Mouse (Mus musculus): ENCODE data around the gene Lcmt1. TPM values are rescaled to one million over a fixed set of nuclear protein-coding genes. Genes with fewer than 3 reads are reported as not detected.
A peak's percentile ranks its signal among the peaks of the same experiment; 100 is the strongest.

Gene Lcmt1
- 87.9 and 89.4 TPM in 2 replicates for polyA plus RNA-seq (2012; rRNA removed)

DNA sequence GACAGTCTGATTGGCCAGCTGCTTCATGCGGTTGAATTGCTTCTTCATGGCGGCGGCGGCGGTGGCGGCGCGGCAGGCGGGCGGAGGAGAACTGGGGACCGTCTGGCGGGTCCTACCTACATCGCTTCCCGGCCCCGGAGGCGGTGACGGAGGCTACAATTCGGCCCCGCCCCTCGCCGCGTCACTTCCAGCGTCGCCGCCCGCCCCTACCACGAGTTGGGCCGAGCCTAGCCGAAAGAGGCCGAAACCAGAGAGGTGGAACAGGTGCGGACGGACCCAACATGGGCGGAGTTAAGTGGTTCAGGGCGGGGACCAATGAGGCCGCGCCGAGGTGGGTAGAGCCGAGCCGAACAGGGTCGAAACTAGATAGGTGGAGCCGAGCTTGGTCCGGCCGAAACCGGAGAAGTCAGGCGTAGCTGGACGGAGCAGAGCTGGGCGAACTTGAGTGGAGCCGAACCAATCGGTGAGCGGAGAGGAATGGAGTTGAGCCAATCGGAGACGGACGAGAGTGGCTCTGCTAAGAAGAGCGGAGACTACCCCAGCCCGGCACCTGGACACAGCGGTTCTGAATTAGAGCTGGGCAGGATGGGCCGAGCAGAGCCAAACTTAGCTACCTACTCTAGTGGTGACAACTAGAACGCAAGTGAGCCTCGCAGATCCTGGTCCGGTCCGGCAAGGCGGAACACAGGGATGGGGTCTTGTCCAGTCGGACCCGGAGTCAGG is at the start of gene Lcmt1, which contains the start of gene Arhgap17:
TSS of gene Lcmt1 (plus strand) at position 26 of the 723 bp plus-strand sequence.
TSS of gene Arhgap17 (minus strand) at position 157 of the 723 bp plus-strand sequence.
- DNase-seq (ENCODE audit: extremely low spot score in 1 of 2, low spot score in 1 of 2), result peak; percentile 90 to 96

GRCm38 (mm10) chr7:123322452-123323121 is 47.0 kb upstream of the Lcmt1 start:
- DNase-seq (ENCODE audit: extremely low spot score in 1 of 2, low spot score in 1 of 2), result no peak

- no peak for DNase-seq (ENCODE audit: extremely low spot score in 1 of 2, low spot score in 1 of 2)
Measured at GRCm38 (mm10) chr7:123323388-123323787, 46.2 kb upstream of the Lcmt1 start.

GRCm38 (mm10) chr7:123324105-123324504 is 45.5 kb upstream of the Lcmt1 start:
- no peak for DNase-seq (ENCODE audit: extremely low spot score in 1 of 2, low spot score in 1 of 2)

GRCm38 (mm10) chr7:123326062-123326461 is 43.5 kb upstream of the Lcmt1 start:
- DNase-seq (ENCODE audit: extremely low spot score in 1 of 2, low spot score in 1 of 2), result no peak

DNA sequence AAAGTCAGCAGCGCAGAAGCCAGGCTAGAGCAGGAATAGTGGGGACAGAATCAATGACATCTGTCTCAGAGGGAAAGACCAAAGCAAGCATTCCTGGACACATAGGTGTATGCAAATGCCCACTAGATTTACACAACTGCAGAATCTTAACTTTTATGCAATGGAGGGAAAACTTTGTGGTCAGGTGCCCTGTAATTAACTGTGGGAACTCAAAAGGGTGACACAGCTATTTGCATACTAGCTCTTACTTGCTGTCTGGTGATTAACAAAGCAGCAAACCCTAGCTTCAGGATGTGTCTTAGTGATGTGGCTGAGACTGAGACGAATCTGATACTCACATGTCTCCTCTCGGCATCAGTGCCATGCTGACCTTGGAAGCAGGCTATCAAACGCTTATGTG is 42.7 kb upstream of the Lcmt1 start:
- DNase-seq (ENCODE audit: extremely low spot score in 1 of 2, low spot score in 1 of 2), result no peak

GRCm38 (mm10) chr7:123327909-123328308 is 41.7 kb upstream of the Lcmt1 start:
- DNase-seq (ENCODE audit: extremely low spot score in 1 of 2, low spot score in 1 of 2), result peak in 1 of 2 experiments; percentile 42

DNA sequence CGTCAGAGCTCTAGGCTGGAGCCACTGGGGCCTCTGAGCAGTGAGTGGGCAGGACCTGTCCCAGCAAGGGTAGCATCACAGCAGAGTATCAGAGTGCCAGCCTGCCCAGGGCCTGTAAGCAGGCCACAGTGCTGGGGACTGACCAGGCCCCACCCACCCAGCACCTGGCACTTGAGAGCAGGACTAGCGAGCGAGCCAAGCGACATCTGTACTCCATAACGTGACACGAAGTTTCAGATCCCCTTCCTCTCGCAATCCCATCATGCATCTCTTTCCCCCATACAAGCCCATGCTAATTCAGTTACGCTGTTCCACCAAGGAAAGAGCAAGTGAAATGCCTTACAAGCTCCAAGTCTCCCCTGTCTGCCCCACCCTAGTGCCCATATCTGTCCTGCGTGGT is 39.1 kb upstream of the Lcmt1 start:
- no peak for DNase-seq (ENCODE audit: extremely low spot score in 1 of 2, low spot score in 1 of 2)

DNA sequence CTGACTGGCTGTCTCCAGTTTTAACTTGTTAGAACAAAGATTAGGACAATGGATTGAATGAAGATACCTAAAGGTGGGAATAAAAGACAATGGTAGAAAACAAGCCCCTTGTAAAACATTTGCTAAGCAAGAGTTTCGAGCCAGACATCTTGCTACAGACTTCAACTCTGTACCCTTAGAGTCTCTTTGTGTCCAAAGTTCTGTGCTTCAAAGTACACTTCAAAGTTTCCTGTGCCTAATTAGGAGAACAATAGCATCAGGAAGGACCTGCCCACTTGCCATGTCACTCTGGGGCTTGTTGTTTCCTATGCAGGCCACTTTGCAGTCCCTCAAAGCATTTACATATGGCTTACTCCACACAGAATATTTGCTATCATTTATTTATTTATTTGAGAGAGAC is 33.3 kb upstream of the Lcmt1 start:
- no peak for DNase-seq (ENCODE audit: extremely low spot score in 1 of 2, low spot score in 1 of 2)

DNA sequence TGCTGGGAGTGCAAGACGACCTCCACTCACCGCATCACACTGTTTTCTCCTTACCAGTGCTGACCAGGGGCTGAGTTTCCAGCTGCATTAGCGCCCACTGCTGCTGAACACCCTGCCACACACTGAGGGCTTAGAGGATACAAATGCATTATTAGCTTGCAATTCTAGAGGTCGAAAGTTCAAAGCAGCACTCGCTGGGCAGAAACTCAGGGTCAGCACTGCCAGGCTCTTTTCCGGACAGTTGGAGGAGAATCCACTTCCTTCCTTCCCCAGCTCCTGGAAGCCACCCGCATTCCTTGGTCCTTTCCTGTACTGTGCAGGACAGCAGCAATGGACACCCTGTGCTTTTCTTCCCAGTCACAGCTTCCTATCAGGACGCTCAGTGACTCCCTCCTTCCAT is 31.2 kb upstream of the Lcmt1 start:
- DNase-seq (ENCODE audit: extremely low spot score in 1 of 2, low spot score in 1 of 2), result no peak

DNA sequence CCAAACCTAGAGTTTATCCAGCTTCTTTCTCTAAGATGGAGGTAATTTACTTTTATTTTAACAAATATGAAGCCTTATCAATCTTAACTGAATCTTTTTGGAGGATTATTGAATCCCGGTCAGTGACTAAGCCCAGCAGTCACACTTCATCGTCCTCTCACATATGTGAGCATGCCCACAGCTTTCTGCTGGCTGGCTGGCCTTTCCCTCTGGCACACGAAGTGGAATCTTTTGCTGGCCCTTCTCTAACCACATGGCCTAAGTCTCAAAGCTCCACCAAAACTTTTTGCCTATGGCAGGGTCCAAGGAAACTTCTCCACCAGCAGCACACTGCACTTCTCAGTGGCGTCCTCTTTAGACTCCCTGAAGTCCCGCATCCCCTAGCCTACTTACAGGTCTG is 27.7 kb upstream of the Lcmt1 start:
- DNase-seq (ENCODE audit: extremely low spot score in 1 of 2, low spot score in 1 of 2), result no peak

GRCm38 (mm10) chr7:123344079-123344780 is 25.4 kb upstream of the Lcmt1 start:
- no peak for DNase-seq (ENCODE audit: extremely low spot score in 1 of 2, low spot score in 1 of 2)

DNA sequence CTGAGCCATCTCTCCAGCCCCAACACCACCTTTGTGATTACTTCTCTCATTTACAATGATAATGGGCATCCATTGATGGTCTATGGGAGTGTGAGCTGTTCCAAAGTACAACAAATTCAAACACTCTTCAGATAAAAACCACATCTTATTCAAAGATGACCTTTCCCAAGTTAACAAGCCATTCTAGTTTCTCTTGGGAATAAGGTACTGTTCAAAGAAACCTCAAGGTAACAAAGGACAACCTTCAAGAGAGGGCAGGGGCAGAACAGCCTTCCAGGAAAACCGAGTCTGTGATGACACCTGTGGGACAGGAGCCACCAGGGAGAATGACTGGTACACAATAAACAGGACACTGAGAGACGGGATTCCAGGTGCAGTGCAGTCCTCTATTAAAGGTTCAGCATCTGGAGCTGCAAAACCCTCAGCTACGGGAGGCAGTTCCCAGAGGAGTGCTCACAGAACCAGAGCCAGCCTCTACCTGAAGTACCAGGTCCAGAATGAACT is 24.5 kb upstream of the Lcmt1 start:
- DNase-seq (ENCODE audit: extremely low spot score in 1 of 2, low spot score in 1 of 2), result no peak

DNA sequence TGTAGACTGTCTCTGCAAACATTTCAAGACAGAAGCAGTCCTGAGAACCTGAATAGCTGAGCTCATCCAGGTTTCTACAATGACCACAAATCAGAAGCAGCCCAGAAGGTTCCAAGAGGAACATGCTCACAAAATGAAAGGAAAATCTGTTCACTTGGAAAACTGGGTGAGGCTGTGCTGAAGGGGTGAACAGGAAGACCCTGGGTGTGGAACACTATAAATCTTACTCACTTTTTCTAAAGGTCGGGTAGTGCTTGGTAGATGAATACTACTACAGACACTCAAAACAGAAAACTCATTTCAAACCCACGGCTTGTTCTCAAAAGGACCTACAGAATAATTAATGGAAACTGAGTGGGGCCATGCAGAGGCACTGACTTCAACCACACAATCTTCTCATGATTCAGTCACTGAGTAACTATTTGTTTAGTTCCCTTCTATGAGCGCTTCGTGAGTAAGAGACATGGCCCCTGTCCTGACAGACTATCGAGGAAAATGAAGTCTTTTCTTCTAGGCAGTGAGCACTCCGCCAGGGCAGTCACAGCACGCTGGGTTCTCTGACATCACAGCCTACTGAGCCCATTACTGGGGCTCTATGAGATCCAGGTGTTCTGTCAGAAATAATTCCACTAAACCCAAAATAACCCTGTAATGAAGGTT is 22.8 kb upstream of the Lcmt1 start:
- DNase-seq (ENCODE audit: extremely low spot score in 1 of 2, low spot score in 1 of 2), result no peak

- DNase-seq (ENCODE audit: extremely low spot score in 1 of 2, low spot score in 1 of 2), result no peak
Measured at GRCm38 (mm10) chr7:123349813-123350212, 19.8 kb upstream of the Lcmt1 start.

DNA sequence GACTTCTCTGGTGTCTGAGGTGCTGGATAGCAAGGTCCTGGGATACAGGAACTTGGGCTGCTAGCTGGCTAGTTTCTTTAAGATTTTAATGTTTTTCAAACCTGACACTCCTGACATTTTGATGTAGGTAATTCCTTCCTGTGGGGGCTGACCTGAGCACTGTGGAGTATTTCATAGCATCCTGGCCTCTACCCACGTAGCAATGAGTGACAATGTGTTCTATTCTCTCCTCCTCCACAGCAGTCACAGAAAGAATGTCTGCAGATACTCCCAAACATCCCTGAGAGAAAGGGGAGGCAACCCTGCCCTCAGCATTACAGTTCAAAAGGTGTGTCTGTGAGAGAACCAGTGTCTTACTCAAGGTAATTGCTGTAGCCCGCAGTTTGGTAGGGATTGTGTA is 19.3 kb upstream of the Lcmt1 start:
- peak in 1 of 2 experiments; percentile 23 for DNase-seq (ENCODE audit: extremely low spot score in 1 of 2, low spot score in 1 of 2)

DNA sequence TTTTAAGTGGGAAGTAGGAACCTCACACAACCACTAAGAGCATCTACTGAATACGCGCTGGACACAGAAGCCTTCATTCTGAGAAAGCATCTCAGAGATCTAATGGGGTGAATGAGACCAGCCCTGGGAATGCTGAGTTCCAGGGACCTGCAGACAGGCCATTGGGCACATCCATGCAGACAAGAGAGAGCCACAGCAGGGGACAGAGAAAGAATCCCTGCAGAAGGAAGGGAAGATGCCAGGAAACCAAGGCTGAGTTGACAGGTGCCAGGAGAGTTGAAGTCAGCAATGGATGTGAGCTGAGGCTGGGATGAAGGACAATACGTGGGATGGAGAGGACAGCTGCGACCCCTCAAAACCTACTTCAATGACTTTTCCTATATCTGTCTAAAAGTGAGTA is 16.5 kb upstream of the Lcmt1 start:
- no peak for DNase-seq (ENCODE audit: extremely low spot score in 1 of 2, low spot score in 1 of 2)

DNA sequence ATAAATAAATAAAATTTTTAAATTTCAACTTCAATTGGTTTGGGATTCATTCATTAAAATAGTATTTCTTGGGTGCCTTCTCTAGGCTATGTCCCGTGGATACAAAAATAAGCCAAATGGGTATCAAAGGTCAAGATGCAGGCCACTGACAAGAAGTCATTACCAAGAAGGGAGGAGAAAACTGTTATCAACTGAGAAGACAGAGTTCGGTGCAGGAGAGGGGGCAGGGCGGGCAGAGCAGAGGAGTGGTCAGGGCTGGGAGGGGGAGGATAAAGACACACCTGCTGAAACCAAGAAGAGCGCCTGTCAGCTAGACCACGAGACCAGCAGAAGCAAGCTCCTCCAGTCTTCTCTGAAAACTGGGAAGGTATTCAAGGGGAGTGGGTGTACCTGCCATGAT is 15.7 kb upstream of the Lcmt1 start:
- DNase-seq (ENCODE audit: extremely low spot score in 1 of 2, low spot score in 1 of 2), result no peak

GRCm38 (mm10) chr7:123354392-123354791 is 15.2 kb upstream of the Lcmt1 start:
- no peak for DNase-seq (ENCODE audit: extremely low spot score in 1 of 2, low spot score in 1 of 2)

DNA sequence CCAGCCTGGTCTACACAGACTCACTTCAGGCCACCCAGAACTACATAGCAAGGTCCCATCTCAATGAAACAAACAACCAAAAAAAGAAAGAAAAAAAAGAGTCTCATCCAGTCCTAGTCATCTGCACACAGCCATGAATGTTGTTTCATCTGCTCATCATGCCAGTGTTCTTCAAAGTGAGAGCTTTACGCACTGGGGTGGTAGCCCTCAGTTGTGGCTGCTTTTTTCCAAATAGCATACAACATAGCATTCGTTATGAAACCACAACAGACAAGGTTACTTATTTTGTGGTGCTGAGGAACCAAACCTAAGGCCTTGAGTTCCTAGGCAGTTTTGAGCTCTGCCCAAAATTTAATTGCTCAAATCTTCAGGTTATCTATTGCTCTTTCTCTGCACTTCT is 14.7 kb upstream of the Lcmt1 start:
- DNase-seq (ENCODE audit: extremely low spot score in 1 of 2, low spot score in 1 of 2), result no peak

- DNase-seq (ENCODE audit: extremely low spot score in 1 of 2, low spot score in 1 of 2), result no peak
Measured at GRCm38 (mm10) chr7:123356158-123356557, 13.4 kb upstream of the Lcmt1 start.

All from frontal cortex, adult 2 months (tissue).